Comparison of ENCODE assay signal across 8 mouse cellular contexts in the genomic region with DNA sequence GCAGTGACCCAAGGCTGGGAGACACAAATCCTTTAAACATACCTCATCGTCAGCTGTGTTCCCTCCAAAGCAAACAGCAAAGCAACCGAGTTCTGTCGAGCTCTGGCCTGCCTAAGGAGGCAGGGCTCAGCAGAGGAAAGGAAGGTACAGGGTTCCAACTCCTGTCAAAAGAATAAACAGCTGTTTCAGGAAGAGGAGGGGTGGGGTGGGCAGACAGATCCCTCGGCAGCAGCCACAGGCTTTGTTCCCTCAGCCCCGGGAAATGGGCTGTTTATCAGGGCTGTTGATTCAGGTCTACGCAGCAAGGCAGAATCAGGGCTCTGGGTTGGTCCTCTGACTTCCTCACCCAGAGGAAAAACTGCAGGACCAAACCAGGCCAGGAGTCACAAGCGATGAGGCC. TPM values are rescaled to one million over a fixed set of nuclear protein-coding genes. Genes with fewer than 3 reads are reported as not detected.
A peak's percentile ranks its signal among the peaks of the same experiment; 100 is the strongest.
DNase-seq lines count a peak whose midpoint lies in the region; ATAC-seq lines count a peak whose summit lies in the region.
"Had no signal": no experiment of that assay in that cellular context is flagged by ENCODE, and none has a peak within 500 bp of the region (broad histone marks: within the 10 kb centered on the region; RNA-seq: fewer than 3 reads in every experiment).

No protein-coding gene starts in this region.

- peaks cover 41% of the 10 kb centered on the region for H3K4me1 ChIP-seq in kidney, embryonic 14.5 days (ENCODE audit: control insufficient read depth, insufficient read depth, low read length)

- peak; percentile 32; the same call in 1 of the 2 replicates for ATAC-seq in kidney, embryonic 14.5 days (ENCODE audit: low FRiP score, low TSS enrichment)

- no peak overlapping the region for H3K4me3 ChIP-seq in kidney, embryonic 14.5 days (ENCODE audit: low read length)

- no peaks in the 10 kb centered on the region for H3K9me3 ChIP-seq in kidney, embryonic 14.5 days (ENCODE audit: control insufficient read depth, low read length)

- H3K27ac ChIP-seq in kidney, embryonic 14.5 days (ENCODE audit: low read depth, low read length): peak overlapping the region; percentile 25; the same call in 1 of the 2 replicates

- H3K27me3 ChIP-seq in kidney, embryonic 14.5 days (ENCODE audit: control insufficient read depth, insufficient read depth, low read length): no peaks in the 10 kb centered on the region

- peak; percentile 25 for DNase-seq in embryo, embryonic 9.5 days (ENCODE audit: extremely low spot score)
- peak; percentile 72 for DNase-seq in heart, adult 8-10 months (ENCODE audit: low spot score)
- peak; percentile 60 for DNase-seq in lung, postnatal 14 days
- DNase-seq in cerebellum, postnatal 25 days: no peak
- no peak for DNase-seq in cerebellum, adult 11 months
- no peak for DNase-seq in cerebellum, postnatal 10 days

- H3K36me3 ChIP-seq in kidney, embryonic 14.5 days (ENCODE audit: control insufficient read depth, insufficient read depth, low read length): no peaks in the 10 kb centered on the region

- no peak overlapping the region for H3K9ac ChIP-seq in kidney, embryonic 14.5 days (ENCODE audit: low read depth, low read length)

- WGBS in kidney, embryonic 14.5 days: 19% methylated on average over 7 of the region's 7 CpGs

- peak overlapping the region; percentile 2; the same call in 1 of the 2 replicates for H3K4me2 ChIP-seq in kidney, embryonic 14.5 days (replicated peaks; ENCODE audit: low read depth, low read length)

RNA-seq across cellular contexts. Expression of gene Ggta1, which starts 30.6 kb away (rescaled TPM):
- 10 to 100 TPM in 3 of 4 experiments, 1 to 10 TPM in 1; 9.9 to 18.2 (median 14.5) TPM for total RNA-seq in heart, adult 8-10 months (2022)
- polyA plus RNA-seq in kidney, embryonic 14.5 days (2014; fragmentation: Nextera tagmentation; extraction: Ambion mirVana): 10.3 and 21.5 TPM in 2 replicates

RNA-seq across cellular contexts. Expression of gene 4930402F06Rik, which starts 35.5 kb away (rescaled TPM):
- not detected for total RNA-seq in heart, adult 8-10 months (2022)
- polyA plus RNA-seq in kidney, embryonic 14.5 days (2014; fragmentation: Nextera tagmentation; extraction: Ambion mirVana): not detected in 2 replicates
- polyA plus RNA-seq: large intestine, adult 2 months had no signal

Comparison
In these comparisons a context has a peak if more than half of its experiments do, and no peak if none do; other contexts are left out.
1. DNase-seq: peak in embryo, embryonic 9.5 days (single experiment), heart, adult 8-10 months (single experiment) and lung, postnatal 14 days (single experiment); none in cerebellum, postnatal 25 days (0 of 2), cerebellum, adult 11 months (single experiment) and cerebellum, postnatal 10 days (0 of 2).